Mouse (Mus musculus) brain, embryonic 14.5 days (tissue): Measurements from ENCODE around the gene Stk11ip.

ENCODE experiments used
- CTCF ChIP-seq: fragments of 200-500 bp; IDR thresholded peaks from 2 replicates; pipeline ENCODE4 v1.5.1; 2012; ENCODE audit warnings: inconsistent platforms, mild to moderate bottlenecking, moderate library complexity, borderline replicate concordance; ENCODE audit not compliant: insufficient read depth, insufficient read length; ENCODE audit errors: extremely low read depth
- POLR2A ChIP-seq: fragments of 200-500 bp; IDR thresholded peaks from 2 replicates; pipeline ENCODE4 v1.6.1; 2012; ENCODE audit warnings: mild to moderate bottlenecking, inconsistent platforms, borderline replicate concordance; ENCODE audit not compliant: poor library complexity, insufficient read depth, insufficient read length, severe bottlenecking; ENCODE audit errors: extremely low read depth

- TF ChIP-seq CTCF (no peak), POLR2A (no peak)
Observed at GRCm38 (mm10) chr1:75544351-75544750, 23.0 kb downstream of the Stk11ip start.
